Mouse (Mus musculus): ENCODE measurements at regions not wholly inside any gene's neighbourhood (a gene's known extent, or its start where the extent isn't known, plus 50 kb on each side); places are given as distances from the start of the nearest gene placed in this dataset.
"Not testable (repeated sequence)": the region's sequence is repeated elsewhere in the genome, so short reads cannot be mapped to it uniquely, and the experiment has no call there.

- peak; percentile 29 for DNase-seq (ENCODE audit: low spot score)
Observed at GRCm38 (mm10) chr4:79670203-79670891, 1163.6 kb upstream of the Tyrp1 start.

- no peak for DNase-seq (ENCODE audit: low spot score)
Observed at GRCm38 (mm10) chr4:79694787-79695763, 1138.8 kb upstream of the Tyrp1 start.

DNA sequence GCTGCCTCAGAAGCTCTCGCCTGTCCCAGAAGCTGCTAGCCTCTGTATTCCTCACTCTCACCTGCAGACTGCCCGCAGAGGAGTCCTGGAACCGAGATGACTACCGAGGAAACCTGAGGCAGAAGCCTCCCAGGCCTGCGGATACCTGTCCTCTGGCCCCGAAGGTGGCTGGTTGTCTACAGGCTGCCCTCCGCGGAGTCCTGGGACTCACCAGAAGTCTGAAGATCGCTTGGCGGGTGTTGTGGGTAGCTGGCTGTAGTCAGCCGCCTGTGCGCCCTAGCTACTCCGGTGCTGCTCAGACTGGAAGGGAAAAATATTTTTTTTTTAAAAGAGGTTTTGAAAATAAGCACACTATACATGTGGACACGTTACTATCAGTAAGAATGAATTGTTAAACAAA is 1113.0 kb upstream of the Tyrp1 start:
- DNase-seq (ENCODE audit: low spot score), result not testable (repeated sequence)

DNA sequence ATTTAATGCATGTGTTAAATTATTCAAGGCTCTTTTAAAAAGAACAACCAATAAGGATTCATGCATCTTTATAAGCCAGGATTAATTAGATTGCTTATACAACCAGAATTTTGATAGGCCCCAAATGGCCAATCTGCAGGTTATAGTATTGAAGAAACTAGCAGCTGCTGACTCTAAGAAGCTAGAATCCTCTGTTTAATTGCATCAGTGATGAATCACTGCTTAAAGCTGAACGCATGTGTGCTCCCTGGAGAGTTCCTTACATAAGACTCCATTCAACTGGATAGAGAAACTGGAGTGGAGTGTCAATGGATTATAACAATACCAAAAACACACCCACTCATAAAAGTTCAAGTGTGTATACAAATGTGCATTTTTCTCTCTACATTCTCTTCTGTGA is 1109.8 kb upstream of the Tyrp1 start:
- no peak for DNase-seq (ENCODE audit: low spot score)

- DNase-seq (ENCODE audit: low spot score), result no peak
Observed at GRCm38 (mm10) chr4:79740925-79741560, 1092.9 kb upstream of the Tyrp1 start.

Measured in layer of hippocampus, adult 9-10 months (tissue).